Mouse (Mus musculus): ENCODE measurements around the gene Hist1h2bg. TPM values are rescaled to one million over a fixed set of nuclear protein-coding genes. Genes with fewer than 3 reads are reported as not detected.

The Hist1h2bg gene
- polyA plus RNA-seq, 1 experiment from 2014 or later, result 4.3 TPM

GRCm38 (mm10) chr13:23610393-23610792 lies 39.2 kb downstream of the Hist1h2bg start:
- Histone ChIP-seq H3K9me3 (replicated peaks) (no peaks in the 10 kb centered on the region), H3K9ac (no peak overlapping the region), H3K4me1 (replicated peaks) (no peaks in the 10 kb centered on the region), H3K36me3 (no peaks in the 10 kb centered on the region), H3K27ac (no peak overlapping the region), H3K4me2 (no peak overlapping the region), H3K4me3 (no peak overlapping the region), H3K27me3 (no peaks in the 10 kb centered on the region)
- no peak for ATAC-seq (replicated peaks; ENCODE audit: insufficient number of reproducible peaks, insufficient read depth, low FRiP score, low read depth)
- WGBS, result 67% methylated on average over 2 of the region's 2 CpGs

GRCm38 (mm10) chr13:23611638-23612037 lies 40.4 kb downstream of the Hist1h2bg start:
- Histone ChIP-seq H3K4me3 (no peak overlapping the region), H3K4me1 (replicated peaks) (no peaks in the 10 kb centered on the region), H3K4me2 (no peak overlapping the region), H3K9me3 (replicated peaks) (no peaks in the 10 kb centered on the region), H3K27ac (no peak overlapping the region), H3K36me3 (no peaks in the 10 kb centered on the region), H3K27me3 (no peaks in the 10 kb centered on the region), H3K9ac (no peak overlapping the region)
- 87% methylated on average over 3 of the region's 3 CpGs for WGBS
- ATAC-seq (replicated peaks; ENCODE audit: insufficient number of reproducible peaks, insufficient read depth, low FRiP score, low read depth), result no peak

DNA sequence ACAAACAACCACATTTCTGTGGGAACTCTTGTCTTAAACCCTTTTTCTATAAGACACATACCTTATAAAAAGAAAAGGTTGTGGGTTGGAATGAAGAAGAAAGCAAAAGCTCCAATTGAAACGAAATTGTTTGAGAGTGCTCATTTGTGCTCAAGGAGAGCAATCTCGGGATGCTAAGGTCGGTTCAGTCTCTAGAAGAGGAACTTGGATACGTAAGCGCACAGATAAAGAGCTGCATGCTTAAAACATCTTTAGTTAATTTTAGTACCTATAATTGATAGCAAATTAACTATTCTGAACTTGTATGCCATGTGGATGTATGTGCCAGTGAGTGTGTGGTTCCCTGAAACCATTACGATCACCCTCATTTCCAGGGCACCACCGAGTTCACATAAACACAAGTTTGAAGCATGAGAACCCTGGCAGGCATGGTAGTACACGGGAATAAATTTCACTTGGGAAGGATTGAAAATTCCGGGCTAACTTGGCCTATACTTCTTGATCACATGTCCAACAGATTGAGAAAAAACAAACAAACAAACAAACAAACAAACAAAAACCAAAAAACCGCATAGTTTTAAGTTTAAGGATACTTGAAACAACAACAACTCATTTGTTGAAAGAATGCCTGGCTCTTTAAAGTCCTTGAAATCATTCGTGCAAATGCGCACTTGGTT lies 49.0 kb downstream of the Hist1h2bg start:
- H3K36me3 ChIP-seq, result no peaks in the 10 kb centered on the region
- H3K27me3 ChIP-seq, result no peaks in the 10 kb centered on the region
- peak overlapping the region; percentile 88 for H3K4me2 ChIP-seq
- 49% methylated on average over 12 of the region's 12 CpGs for WGBS
- ATAC-seq (replicated peaks; ENCODE audit: insufficient number of reproducible peaks, insufficient read depth, low FRiP score, low read depth), result no peak
- H3K27ac ChIP-seq, result peak overlapping the region; percentile 97
- H3K9ac ChIP-seq, result peak overlapping the region; percentile 92
- H3K9me3 ChIP-seq (replicated peaks), result no peaks in the 10 kb centered on the region
- peaks cover 10% of the 10 kb centered on the region; the same call in 1 of the 2 replicates for H3K4me1 ChIP-seq (replicated peaks)
- peak overlapping the region; percentile 69 for H3K4me3 ChIP-seq

- H3K27me3 ChIP-seq, result no peaks in the 10 kb centered on the region
- no peaks in the 10 kb centered on the region for H3K36me3 ChIP-seq
- peak within 1 kb of the TSS; percentile 92 for H3K9ac ChIP-seq
- peaks cover 10% of the 10 kb centered on the region; the same call in 1 of the 2 replicates for H3K4me1 ChIP-seq (replicated peaks)
- peak within 1 kb of the TSS; percentile 97 for H3K27ac ChIP-seq
- WGBS, result under 1% methylated on average over 27 of the region's 27 CpGs
- H3K9me3 ChIP-seq (replicated peaks), result no peaks in the 10 kb centered on the region
- H3K4me3 ChIP-seq, result peak within 1 kb of the TSS; percentile 69
- peak within 1 kb of the TSS; percentile 88 for H3K4me2 ChIP-seq
- ATAC-seq (replicated peaks; ENCODE audit: insufficient number of reproducible peaks, insufficient read depth, low FRiP score, low read depth), result peak; percentile 82
Measured at GRCm38 (mm10) chr13:23620733-23621531, 49.7 kb downstream of the Hist1h2bg start, which contains the start of gene Hist1h2be. Gene Hist1h2be (minus strand): TSS chr13:23621124.

Small RNAs within 50 kb of the gene (microRNA-seq; reads per million reads assigned to microRNA genes)
- not detected for gene Gm44297
- gene Gm44359, result not detected
- gene Gm44394, result not detected

Other genes starting within 250 kb of the Hist1h2bg start
- 33.4 and 39.1 TPM in 2 replicates for gene Zfp322a, start 202.2 kb upstream of the Hist1h2bg start, polyA plus RNA-seq (2015; fragmentation: Nextera tagmentation; extraction: Ambion mirVana)
- 8.1 and 8.2 TPM in 2 replicates for gene Abt1, start 147.5 kb upstream of the Hist1h2bg start, polyA plus RNA-seq (2015; fragmentation: Nextera tagmentation; extraction: Ambion mirVana)
- gene Btn1a1, start 105.5 kb upstream of the Hist1h2bg start, polyA plus RNA-seq (2015; fragmentation: Nextera tagmentation; extraction: Ambion mirVana), result 0.85 and 1.4 TPM in 2 replicates
- 0.31 and 0.41 TPM in 2 replicates for gene Btn2a2, start 82.5 kb upstream of the Hist1h2bg start, polyA plus RNA-seq (2015; fragmentation: Nextera tagmentation; extraction: Ambion mirVana)
- 5.4 and 5.7 TPM in 2 replicates for gene Hist1h4h, start 40.3 kb upstream of the Hist1h2bg start, polyA plus RNA-seq (2015; fragmentation: Nextera tagmentation; extraction: Ambion mirVana)
- gene Hist1h2af, start 37.5 kb upstream of the Hist1h2bg start, polyA plus RNA-seq (2015; fragmentation: Nextera tagmentation; extraction: Ambion mirVana), result 2.2 and 2.6 TPM in 2 replicates
- gene Hist1h3g, start 36.0 kb upstream of the Hist1h2bg start, polyA plus RNA-seq (2015; fragmentation: Nextera tagmentation; extraction: Ambion mirVana), result 1.6 and 3.1 TPM in 2 replicates
- 0.61 and 0.74 TPM in 2 replicates for gene Hist1h2bh, start 28.0 kb upstream of the Hist1h2bg start, polyA plus RNA-seq (2015; fragmentation: Nextera tagmentation; extraction: Ambion mirVana)
- 0.16 and 0.25 TPM in 2 replicates for gene Hist1h3f, start 27.3 kb upstream of the Hist1h2bg start, polyA plus RNA-seq (2015; fragmentation: Nextera tagmentation; extraction: Ambion mirVana)
- gene Hist1h4f, start 19.7 kb upstream of the Hist1h2bg start, polyA plus RNA-seq (2015; fragmentation: Nextera tagmentation; extraction: Ambion mirVana), result 0.62 and 0.66 TPM in 2 replicates
- 0.18 and 0.23 TPM in 2 replicates for gene Hist1h1d, start 18.1 kb upstream of the Hist1h2bg start, polyA plus RNA-seq (2015; fragmentation: Nextera tagmentation; extraction: Ambion mirVana)
- 1.7 and 2.4 TPM in 2 replicates for gene Hist1h3e, start 9.0 kb upstream of the Hist1h2bg start, polyA plus RNA-seq (2015; fragmentation: Nextera tagmentation; extraction: Ambion mirVana)
- 33.7 and 35.5 TPM in 2 replicates for gene Hist1h2ae, start 176 bp upstream of the Hist1h2bg start, polyA plus RNA-seq (2015; fragmentation: Nextera tagmentation; extraction: Ambion mirVana)
- gene Hist1h2bf, start 2.8 kb downstream of the Hist1h2bg start, polyA plus RNA-seq (2015; fragmentation: Nextera tagmentation; extraction: Ambion mirVana), result 0.97 and 1.5 TPM in 2 replicates
- 1.2 and 1.6 TPM in 2 replicates for gene Hist1h2ad, start 3.0 kb downstream of the Hist1h2bg start, polyA plus RNA-seq (2015; fragmentation: Nextera tagmentation; extraction: Ambion mirVana)
- gene Hist1h3d, start 4.4 kb downstream of the Hist1h2bg start, polyA plus RNA-seq (2015; fragmentation: Nextera tagmentation; extraction: Ambion mirVana), result 2.0 and 2.2 TPM in 2 replicates
- gene Hist1h4d, start 10.2 kb downstream of the Hist1h2bg start, polyA plus RNA-seq (2015; fragmentation: Nextera tagmentation; extraction: Ambion mirVana), result 48.2 and 53.2 TPM in 2 replicates
- gene Hist1h2be, start 49.7 kb downstream of the Hist1h2bg start, polyA plus RNA-seq (2015; fragmentation: Nextera tagmentation; extraction: Ambion mirVana), result 1.7 and 1.9 TPM in 2 replicates
- gene Hist1h1e, start 51.2 kb downstream of the Hist1h2bg start, polyA plus RNA-seq (2015; fragmentation: Nextera tagmentation; extraction: Ambion mirVana), result 9.6 and 10.8 TPM in 2 replicates
- gene Hist1h2ac, start 112.6 kb downstream of the Hist1h2bg start, polyA plus RNA-seq (2015; fragmentation: Nextera tagmentation; extraction: Ambion mirVana), result 0.50 and 0.74 TPM in 2 replicates
- 51.8 and 52.1 TPM in 2 replicates for gene Hist1h2bc, start 112.8 kb downstream of the Hist1h2bg start, polyA plus RNA-seq (2015; fragmentation: Nextera tagmentation; extraction: Ambion mirVana)
- gene Hist1h1t, start 124.4 kb downstream of the Hist1h2bg start, polyA plus RNA-seq (2015; fragmentation: Nextera tagmentation; extraction: Ambion mirVana), result 0.14 TPM in 1 of 2 replicates, not detected in the other
- gene Hist1h4c, start 127.1 kb downstream of the Hist1h2bg start, polyA plus RNA-seq (2015; fragmentation: Nextera tagmentation; extraction: Ambion mirVana), result 2.4 and 2.7 TPM in 2 replicates
- gene Hfe, start 139.5 kb downstream of the Hist1h2bg start, polyA plus RNA-seq (2015; fragmentation: Nextera tagmentation; extraction: Ambion mirVana), result 10.3 and 13.6 TPM in 2 replicates
- gene Hist1h1c, start 167.4 kb downstream of the Hist1h2bg start, polyA plus RNA-seq (2015; fragmentation: Nextera tagmentation; extraction: Ambion mirVana), result 38.8 and 41.2 TPM in 2 replicates
- 2.0 and 4.1 TPM in 2 replicates for gene Hist1h3c, start 174.2 kb downstream of the Hist1h2bg start, polyA plus RNA-seq (2015; fragmentation: Nextera tagmentation; extraction: Ambion mirVana)
- 1.2 and 1.9 TPM in 2 replicates for gene Hist1h2bb, start 175.3 kb downstream of the Hist1h2bg start, polyA plus RNA-seq (2015; fragmentation: Nextera tagmentation; extraction: Ambion mirVana)
- 15.3 and 20.4 TPM in 2 replicates for gene Hist1h2ab, start 179.7 kb downstream of the Hist1h2bg start, polyA plus RNA-seq (2015; fragmentation: Nextera tagmentation; extraction: Ambion mirVana)
- 3.1 and 4.7 TPM in 2 replicates for gene Hist1h3b, start 180.9 kb downstream of the Hist1h2bg start, polyA plus RNA-seq (2015; fragmentation: Nextera tagmentation; extraction: Ambion mirVana)
- gene Hist1h4b, start 185.6 kb downstream of the Hist1h2bg start, polyA plus RNA-seq (2015; fragmentation: Nextera tagmentation; extraction: Ambion mirVana), result 1.2 and 1.7 TPM in 2 replicates
- gene Hist1h4a, start 189.8 kb downstream of the Hist1h2bg start, polyA plus RNA-seq (2015; fragmentation: Nextera tagmentation; extraction: Ambion mirVana), result not detected in 2 replicates
- gene Hist1h3a, start 191.0 kb downstream of the Hist1h2bg start, polyA plus RNA-seq (2015; fragmentation: Nextera tagmentation; extraction: Ambion mirVana), result 1.5 and 2.4 TPM in 2 replicates
- 0.76 and 0.98 TPM in 2 replicates for gene Hist1h1a, start 192.3 kb downstream of the Hist1h2bg start, polyA plus RNA-seq (2015; fragmentation: Nextera tagmentation; extraction: Ambion mirVana)
- not detected in 2 replicates for gene Trim38, start 198.5 kb downstream of the Hist1h2bg start, polyA plus RNA-seq (2015; fragmentation: Nextera tagmentation; extraction: Ambion mirVana)
- gene Slc17a2, start 235.6 kb downstream of the Hist1h2bg start, polyA plus RNA-seq (2015; fragmentation: Nextera tagmentation; extraction: Ambion mirVana), result not detected in 2 replicates